Mouse (Mus musculus) R1 (cell line): Measurements from ENCODE around the gene Ufd1.

ENCODE experiments used
- DNase-seq: peaks from one replicate; pipeline ENCODE4 v3.0.0-alpha.2; 2018; ENCODE audit warnings: low read depth, low spot score

The Ufd1 gene

GRCm38 (mm10) chr16:18884044-18884443 lies 72.5 kb downstream of the Ufd1 start:
- DNase-seq = no peak
